Mouse (Mus musculus): ENCODE measurements around the gene Prelid1. TPM values are rescaled to one million over a fixed set of nuclear protein-coding genes. Genes with fewer than 3 reads are reported as not detected.

Gene Prelid1
- 404 and 434 TPM in 2 replicates for polyA plus RNA-seq (2014; fragmentation: Nextera tagmentation; extraction: Ambion mirVana)

GRCm38 (mm10) chr13:55319931-55320533 lies at the start of gene Prelid1:
Prelid1 (plus strand) TSS chr13:55320500.
- Histone ChIP-seq H3K36me3 (ENCODE audit: control insufficient read depth, insufficient read depth, low read length) (peaks cover 17% of the 10 kb centered on the region; the same call in 1 of the 2 replicates), H3K27me3 (ENCODE audit: control insufficient read depth, insufficient read depth, low read length) (no peaks in the 10 kb centered on the region), H3K4me3 (ENCODE audit: low read depth, low read length) (peak within 1 kb of the TSS; percentile 89), H3K4me2 (peak within 1 kb of the TSS; percentile 82), H3K27ac (ENCODE audit: low read depth, low read length) (no peak within 1 kb of the TSS), H3K9me3 (ENCODE audit: control insufficient read depth, low read length) (no peaks in the 10 kb centered on the region), H3K9ac (ENCODE audit: low read length) (peak within 1 kb of the TSS; percentile 88), H3K4me1 (ENCODE audit: control insufficient read depth, insufficient read depth, low read length) (peaks cover 21% of the 10 kb centered on the region)
- WGBS, result 81% methylated on average over 4 of the region's 4 CpGs
- DNase-seq (ENCODE audit: low spot score, missing footprints) (no peak), ATAC-seq (ENCODE audit: low FRiP score) (no peak)

- H3K36me3 ChIP-seq (ENCODE audit: control insufficient read depth, insufficient read depth, low read length), result peaks cover 15% of the 10 kb centered on the region; the same call in 1 of the 2 replicates
Observed at GRCm38 (mm10) chr13:55277203-55277602, 43.1 kb upstream of the Prelid1 start.

GRCm38 (mm10) chr13:55277646-55278045 lies 42.7 kb upstream of the Prelid1 start:
- no peak overlapping the region for H3K9ac ChIP-seq (ENCODE audit: low read length)
- H3K4me3 ChIP-seq (ENCODE audit: low read depth, low read length), result no peak overlapping the region
- ATAC-seq (ENCODE audit: low FRiP score) (no peak), DNase-seq (ENCODE audit: low spot score, missing footprints) (no peak)
- WGBS, result 98% methylated on average over 5 of the region's 5 CpGs
- H3K9me3 ChIP-seq (ENCODE audit: control insufficient read depth, low read length), result no peaks in the 10 kb centered on the region
- no peaks in the 10 kb centered on the region for H3K27me3 ChIP-seq (ENCODE audit: control insufficient read depth, insufficient read depth, low read length)
- H3K36me3 ChIP-seq (ENCODE audit: control insufficient read depth, insufficient read depth, low read length), result peaks cover 15% of the 10 kb centered on the region; the same call in 1 of the 2 replicates
- no peak overlapping the region for H3K27ac ChIP-seq (ENCODE audit: low read depth, low read length)
- no peaks in the 10 kb centered on the region for H3K4me1 ChIP-seq (ENCODE audit: control insufficient read depth, insufficient read depth, low read length)
- no peak overlapping the region for H3K4me2 ChIP-seq

More at GRCm38 (mm10) chr13:55277203-55277602, 43.1 kb upstream of the Prelid1 start:
- no peak overlapping the region for H3K4me2 ChIP-seq
- H3K27ac ChIP-seq (ENCODE audit: low read depth, low read length), result no peak overlapping the region
- no peaks in the 10 kb centered on the region for H3K27me3 ChIP-seq (ENCODE audit: control insufficient read depth, insufficient read depth, low read length)
- H3K4me1 ChIP-seq (ENCODE audit: control insufficient read depth, insufficient read depth, low read length), result no peaks in the 10 kb centered on the region
- no peak overlapping the region for H3K4me3 ChIP-seq (ENCODE audit: low read depth, low read length)
- no peak for DNase-seq (ENCODE audit: low spot score, missing footprints)
- no peak overlapping the region for H3K9ac ChIP-seq (ENCODE audit: low read length)
- H3K9me3 ChIP-seq (ENCODE audit: control insufficient read depth, low read length), result no peaks in the 10 kb centered on the region
- no peak for ATAC-seq (ENCODE audit: low FRiP score)
- WGBS, result 88% methylated on average over 5 of the region's 5 CpGs

- Histone ChIP-seq H3K4me1 (ENCODE audit: control insufficient read depth, insufficient read depth, low read length) (no peaks in the 10 kb centered on the region), H3K36me3 (ENCODE audit: control insufficient read depth, insufficient read depth, low read length) (peaks cover 22% of the 10 kb centered on the region), H3K27me3 (ENCODE audit: control insufficient read depth, insufficient read depth, low read length) (no peaks in the 10 kb centered on the region), H3K4me2 (no peak overlapping the region), H3K4me3 (ENCODE audit: low read depth, low read length) (no peak overlapping the region), H3K9me3 (ENCODE audit: control insufficient read depth, low read length) (no peaks in the 10 kb centered on the region), H3K27ac (ENCODE audit: low read depth, low read length) (no peak overlapping the region), H3K9ac (ENCODE audit: low read length) (no peak overlapping the region)
- DNase-seq (ENCODE audit: low spot score, missing footprints) (no peak), ATAC-seq (ENCODE audit: low FRiP score) (no peak)
- 91% methylated on average over 3 of the region's 3 CpGs for WGBS
Observed at GRCm38 (mm10) chr13:55288854-55289253, 31.4 kb upstream of the Prelid1 start.

- WGBS, result 95% methylated on average over 1 of the region's 1 CpGs
- Histone ChIP-seq H3K4me2 (no peak overlapping the region), H3K9ac (ENCODE audit: low read length) (no peak overlapping the region), H3K4me1 (ENCODE audit: control insufficient read depth, insufficient read depth, low read length) (no peaks in the 10 kb centered on the region), H3K27me3 (ENCODE audit: control insufficient read depth, insufficient read depth, low read length) (no peaks in the 10 kb centered on the region), H3K9me3 (ENCODE audit: control insufficient read depth, low read length) (no peaks in the 10 kb centered on the region), H3K27ac (ENCODE audit: low read depth, low read length) (no peak overlapping the region), H3K4me3 (ENCODE audit: low read depth, low read length) (no peak overlapping the region), H3K36me3 (ENCODE audit: control insufficient read depth, insufficient read depth, low read length) (peaks cover 25% of the 10 kb centered on the region; the same call in 1 of the 2 replicates)
- DNase-seq (ENCODE audit: low spot score, missing footprints) (no peak), ATAC-seq (ENCODE audit: low FRiP score) (no peak)
Observed at GRCm38 (mm10) chr13:55296760-55297159, 23.5 kb upstream of the Prelid1 start.

GRCm38 (mm10) chr13:55300913-55301312 lies 19.4 kb upstream of the Prelid1 start:
- no peaks in the 10 kb centered on the region for H3K4me1 ChIP-seq (ENCODE audit: control insufficient read depth, insufficient read depth, low read length)
- WGBS, result 93% methylated on average over 5 of the region's 5 CpGs
- H3K27me3 ChIP-seq (ENCODE audit: control insufficient read depth, insufficient read depth, low read length), result no peaks in the 10 kb centered on the region
- peaks cover 36% of the 10 kb centered on the region; the same call in 1 of the 2 replicates for H3K36me3 ChIP-seq (ENCODE audit: control insufficient read depth, insufficient read depth, low read length)
- ATAC-seq (ENCODE audit: low FRiP score) (no peak), DNase-seq (ENCODE audit: low spot score, missing footprints) (no peak)
- no peak overlapping the region for H3K4me3 ChIP-seq (ENCODE audit: low read depth, low read length)
- H3K27ac ChIP-seq (ENCODE audit: low read depth, low read length), result no peak overlapping the region
- no peaks in the 10 kb centered on the region for H3K9me3 ChIP-seq (ENCODE audit: control insufficient read depth, low read length)
- no peak overlapping the region for H3K4me2 ChIP-seq
- no peak overlapping the region for H3K9ac ChIP-seq (ENCODE audit: low read length)

- Histone ChIP-seq H3K27ac (ENCODE audit: low read depth, low read length) (no peak overlapping the region), H3K4me3 (ENCODE audit: low read depth, low read length) (no peak overlapping the region), H3K4me1 (ENCODE audit: control insufficient read depth, insufficient read depth, low read length) (no peaks in the 10 kb centered on the region), H3K36me3 (ENCODE audit: control insufficient read depth, insufficient read depth, low read length) (peaks cover 37% of the 10 kb centered on the region), H3K4me2 (no peak overlapping the region), H3K9ac (ENCODE audit: low read length) (no peak overlapping the region), H3K27me3 (ENCODE audit: control insufficient read depth, insufficient read depth, low read length) (no peaks in the 10 kb centered on the region), H3K9me3 (ENCODE audit: control insufficient read depth, low read length) (no peaks in the 10 kb centered on the region)
- ATAC-seq (ENCODE audit: low FRiP score), result no peak
- WGBS, result 91% methylated on average over 8 of the region's 8 CpGs
- no peak for DNase-seq (ENCODE audit: low spot score, missing footprints)
Observed at GRCm38 (mm10) chr13:55312028-55312630, 8.2 kb upstream of the Prelid1 start.

- ATAC-seq (ENCODE audit: low FRiP score) (no peak), DNase-seq (ENCODE audit: low spot score, missing footprints) (no peak)
- no peaks in the 10 kb centered on the region for H3K9me3 ChIP-seq (ENCODE audit: control insufficient read depth, low read length)
- no peak overlapping the region for H3K4me2 ChIP-seq
- H3K36me3 ChIP-seq (ENCODE audit: control insufficient read depth, insufficient read depth, low read length), result peaks cover 32% of the 10 kb centered on the region
- no peak overlapping the region for H3K9ac ChIP-seq (ENCODE audit: low read length)
- H3K4me3 ChIP-seq (ENCODE audit: low read depth, low read length), result no peak overlapping the region
- H3K27ac ChIP-seq (ENCODE audit: low read depth, low read length), result no peak overlapping the region
- no peaks in the 10 kb centered on the region for H3K27me3 ChIP-seq (ENCODE audit: control insufficient read depth, insufficient read depth, low read length)
- WGBS, result 92% methylated on average over 9 of the region's 9 CpGs
- no peaks in the 10 kb centered on the region for H3K4me1 ChIP-seq (ENCODE audit: control insufficient read depth, insufficient read depth, low read length)
Observed at GRCm38 (mm10) chr13:55313051-55313450, 7.2 kb upstream of the Prelid1 start.

GRCm38 (mm10) chr13:55314891-55315412 lies 5.3 kb upstream of the Prelid1 start:
- Histone ChIP-seq H3K4me2 (no peak overlapping the region), H3K27me3 (ENCODE audit: control insufficient read depth, insufficient read depth, low read length) (no peaks in the 10 kb centered on the region), H3K9ac (ENCODE audit: low read length) (no peak overlapping the region), H3K4me1 (ENCODE audit: control insufficient read depth, insufficient read depth, low read length) (no peaks in the 10 kb centered on the region), H3K9me3 (ENCODE audit: control insufficient read depth, low read length) (no peaks in the 10 kb centered on the region), H3K27ac (ENCODE audit: low read depth, low read length) (no peak overlapping the region), H3K36me3 (ENCODE audit: control insufficient read depth, insufficient read depth, low read length) (peaks cover 28% of the 10 kb centered on the region), H3K4me3 (ENCODE audit: low read depth, low read length) (no peak overlapping the region)
- ATAC-seq (ENCODE audit: low FRiP score), result no peak
- WGBS, result 83% methylated on average over 2 of the region's 2 CpGs
- no peak for DNase-seq (ENCODE audit: low spot score, missing footprints)
